Mouse (Mus musculus) stomach, postnatal 0 days (tissue): ENCODE results near the gene Rbm24.

ENCODE experiments used
- CTCF ChIP-seq: IDR thresholded peaks from 2 replicates; pipeline ENCODE4 v1.5.1; 2016; ENCODE audit warnings: antibody characterized with exemption, low read depth, mild to moderate bottlenecking, moderate library complexity
- EP300 ChIP-seq: optimal IDR thresholded peaks from 2 replicates; pipeline ENCODE3; 2016; ENCODE audit warnings: antibody characterized with exemption

GRCm38 (mm10) chr13:46392893-46393292, 25.3 kb upstream of the Rbm24 start:
- no peak for TF ChIP-seq CTCF
- no peak for TF ChIP-seq EP300
